Mouse (Mus musculus) ES-E14 (cell line): Measurements from ENCODE around the gene Adprhl1. TPM values are rescaled to one million over a fixed set of nuclear protein-coding genes. Genes with fewer than 3 reads are reported as not detected.
A peak's percentile ranks its signal among the peaks of the same experiment; 100 is the strongest.

ENCODE experiments used
- DNase-seq: peaks from one replicate; pipeline ENCODE4 v3.0.0-alpha.2; 2013; ENCODE audit warnings: low read depth, low spot score
- H3K27ac ChIP-seq: 2 replicates; pipeline ENCODE4 v1.5.1; 2012; ENCODE audit warnings: low read depth, mild to moderate bottlenecking, low read length, moderate library complexity, mixed read lengths; ENCODE audit not compliant: poor library complexity, insufficient read depth, severe bottlenecking
- H3K36me3 ChIP-seq: 2 replicates; pipeline ENCODE4 v1.6.1; 2012; ENCODE audit warnings: mild to moderate bottlenecking, low read length, moderate library complexity, mixed read lengths; ENCODE audit not compliant: control insufficient read depth, poor library complexity, insufficient read depth, severe bottlenecking
- H3K4me1 ChIP-seq, 2 experiments: fragments of 150-350 bp in 1 of 2; sonication (generic) in 1 of 2; 2 replicates each; pipeline ENCODE4 v1.6.1; 2012; ENCODE audit warnings: low read length in 2 of 2, mild to moderate bottlenecking in 1 of 2, mixed read lengths in 1 of 2; ENCODE audit not compliant: control insufficient read depth in 2 of 2, insufficient read depth in 2 of 2, poor library complexity in 1 of 2
- H3K4me3 ChIP-seq, 2 experiments: fragments of 150-350 bp in 1 of 2; sonication (generic) in 1 of 2; 2 replicates each; pipeline ENCODE4 v1.5.1; 2012; ENCODE audit warnings: low read length in 2 of 2, low read depth in 1 of 2, mild to moderate bottlenecking in 1 of 2, mixed read lengths in 1 of 2; ENCODE audit not compliant: insufficient read depth in 1 of 2, poor library complexity in 1 of 2, severe bottlenecking in 1 of 2
- H3K9ac ChIP-seq: 2 replicates; pipeline ENCODE4 v1.6.1; 2012; ENCODE audit warnings: low read depth, mild to moderate bottlenecking, low read length, mixed read lengths; ENCODE audit not compliant: poor library complexity, insufficient read depth, severe bottlenecking
- H3K9me3 ChIP-seq: fragments of 150-350 bp; sonication (generic); 2 replicates; pipeline ENCODE4 v1.6.1; 2012; ENCODE audit warnings: low read depth, mild to moderate bottlenecking, low read length; ENCODE audit not compliant: control insufficient read depth, insufficient read depth
- CHD2 ChIP-seq: IDR thresholded peaks from 2 replicates; pipeline ENCODE4 v1.6.1; 2014; ENCODE audit warnings: mild to moderate bottlenecking, low read depth, low read length, inconsistent platforms
- HCFC1 ChIP-seq: IDR thresholded peaks from 2 replicates; pipeline ENCODE4 v1.6.1; 2012; ENCODE audit warnings: low read length, inconsistent platforms, borderline replicate concordance; ENCODE audit not compliant: insufficient read depth
- MAFK ChIP-seq: IDR thresholded peaks from 2 replicates; pipeline ENCODE4 v1.6.1; 2014; ENCODE audit warnings: mild to moderate bottlenecking, low read depth, low read length, inconsistent platforms; ENCODE audit not compliant: insufficient read depth
- ZC3H11A ChIP-seq: IDR thresholded peaks from 2 replicates; pipeline ENCODE4 v1.6.1; 2012; ENCODE audit warnings: low read depth, mild to moderate bottlenecking, inconsistent platforms, low read length, borderline replicate concordance
- ZNF384 ChIP-seq: IDR thresholded peaks from 2 replicates; pipeline ENCODE4 v1.6.1; 2012; ENCODE audit warnings: low read depth, low read length, inconsistent platforms
- in situ Hi-C, 2 experiments: fragments of 600-800 bp; cut with MboI; formaldehyde crosslinking; loops; one replicate each; pipeline ENCODE4 v1.15.1; 2025; ENCODE audit warnings: low sequenced_read_pairs in 2 of 2, inconsistent platforms in 1 of 2; ENCODE audit not compliant: unreplicated experiment in 2 of 2
- total RNA-seq: library from RNA; depleted of rRNA; stranded (reverse); fragments of 300-350 nt; gene quantifications from 2 replicates; pipeline ENCODE4 v1.2.3, GENCODE M21; 2012

Adprhl1 gene
- total RNA-seq, 1 experiment = 0.31 TPM

DNA sequence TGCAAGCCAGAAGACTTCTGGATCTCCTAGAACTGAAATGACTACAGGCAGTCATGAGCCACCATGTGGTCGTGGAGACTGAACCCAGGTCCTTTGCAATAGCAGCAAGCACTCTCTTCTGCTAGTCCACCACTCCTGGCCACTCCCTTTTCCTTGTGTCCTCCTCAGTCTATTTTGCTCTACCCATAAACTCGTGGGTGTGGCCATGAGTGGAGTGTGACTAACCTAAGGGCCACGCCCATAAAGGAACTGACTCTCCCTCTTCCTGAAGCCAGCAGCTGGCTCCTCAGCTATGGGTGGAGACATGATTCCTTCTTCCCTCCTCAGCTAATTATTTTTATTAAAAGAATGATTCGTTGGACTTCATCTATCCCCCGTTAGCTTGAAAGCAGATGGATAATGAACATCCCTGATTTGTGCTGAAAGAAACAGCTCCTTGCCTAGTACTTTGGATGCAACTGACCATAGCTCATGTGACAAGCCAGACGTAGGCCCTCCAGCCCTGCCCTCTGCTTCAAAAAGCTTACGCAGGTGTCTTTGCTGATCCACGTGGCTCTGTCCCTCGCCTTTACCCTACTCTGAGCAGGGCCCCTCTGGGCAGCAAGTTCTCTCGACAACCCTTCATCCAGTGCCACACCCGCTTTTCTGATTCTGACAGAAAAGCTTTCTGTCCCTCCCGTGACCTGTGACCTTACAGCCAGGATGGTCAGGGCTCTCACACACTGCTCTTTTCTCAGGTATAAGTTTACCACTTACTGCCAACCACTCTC lies 49.4 kb downstream of the Adprhl1 start:
- in situ Hi-C loops = no loop called here

DNA sequence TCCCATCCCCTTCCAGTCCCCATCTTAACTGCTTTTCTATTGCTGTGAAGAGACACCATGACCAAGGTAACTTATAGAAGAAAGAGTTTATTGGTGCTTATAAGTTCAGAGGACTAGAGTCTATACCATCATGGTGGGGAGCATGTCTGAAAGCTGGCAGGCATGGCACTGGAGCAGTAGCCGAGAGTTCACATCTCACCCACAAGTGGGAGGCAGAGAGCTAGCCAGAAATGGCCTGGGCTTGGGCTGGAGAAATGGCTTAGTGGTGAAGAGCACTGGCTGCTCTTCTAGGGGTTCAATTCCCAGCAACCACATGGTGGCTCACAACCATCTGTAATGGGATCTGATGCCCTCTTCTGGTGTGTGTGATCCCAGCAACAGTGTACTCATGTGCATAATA lies 50.5 kb downstream of the Adprhl1 start:
- Histone ChIP-seq H3K9ac (no peak overlapping the region), H3K4me1 (peaks cover 23 to 28% of the 10 kb centered on the region in 2 experiments), H3K27ac (no peak overlapping the region), H3K9me3 (no peaks in the 10 kb centered on the region), H3K36me3 (peaks cover 2% of the 10 kb centered on the region; the same call in 1 of the 2 replicates), H3K4me3 (no peak overlapping the region)
- no peak for DNase-seq
- in situ Hi-C loops = no loop called here
- TF ChIP-seq CHD2 (no peak), HCFC1 (no peak), MAFK (no peak), ZC3H11A (no peak), ZNF384 (no peak)

More for the DNA sequence above, 49.4 kb downstream of the Adprhl1 start:
- no peak for DNase-seq
- Histone ChIP-seq H3K9ac (no peak overlapping the region), H3K4me3 (no peak overlapping the region), H3K27ac (no peak overlapping the region), H3K36me3 (no peaks in the 10 kb centered on the region), H3K9me3 (no peaks in the 10 kb centered on the region), H3K4me1 (peaks cover 29 to 30% of the 10 kb centered on the region in 2 experiments)
- no peak for TF ChIP-seq HCFC1
- no peak for TF ChIP-seq CHD2
- TF ChIP-seq ZNF384 = no peak

DNA sequence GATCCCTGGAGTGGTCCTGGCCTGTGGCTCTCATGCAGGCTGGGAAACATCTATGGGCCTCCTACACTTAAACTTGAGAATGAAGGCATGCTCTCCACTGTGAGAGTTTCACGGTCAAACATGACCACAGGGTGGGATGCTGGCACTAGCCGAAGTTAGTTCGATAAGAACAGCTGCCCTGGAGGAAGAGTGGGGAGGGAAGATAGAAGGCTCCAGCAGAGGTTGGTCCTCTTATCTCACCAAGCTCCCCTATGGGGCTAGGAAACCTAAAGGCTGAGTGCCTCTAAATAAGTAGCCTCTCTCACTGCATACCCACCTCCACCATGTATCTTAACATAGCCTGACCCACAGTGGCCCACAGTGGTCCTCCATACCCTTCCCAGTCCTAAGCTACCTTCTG lies 51.2 kb downstream of the Adprhl1 start:
- DNase-seq = no peak
- no peak for TF ChIP-seq HCFC1
- no peak for TF ChIP-seq MAFK
- no peak for TF ChIP-seq CHD2
- no peak for TF ChIP-seq ZNF384
- TF ChIP-seq ZC3H11A = no peak
- Histone ChIP-seq H3K9me3 (no peaks in the 10 kb centered on the region), H3K9ac (no peak overlapping the region), H3K27ac (no peak overlapping the region), H3K4me3 (no peak overlapping the region), H3K36me3 (peaks cover 5% of the 10 kb centered on the region; the same call in 1 of the 2 replicates), H3K4me1 (peaks cover 20 to 23% of the 10 kb centered on the region in 2 experiments)
- in situ Hi-C loops = no loop called here

DNA sequence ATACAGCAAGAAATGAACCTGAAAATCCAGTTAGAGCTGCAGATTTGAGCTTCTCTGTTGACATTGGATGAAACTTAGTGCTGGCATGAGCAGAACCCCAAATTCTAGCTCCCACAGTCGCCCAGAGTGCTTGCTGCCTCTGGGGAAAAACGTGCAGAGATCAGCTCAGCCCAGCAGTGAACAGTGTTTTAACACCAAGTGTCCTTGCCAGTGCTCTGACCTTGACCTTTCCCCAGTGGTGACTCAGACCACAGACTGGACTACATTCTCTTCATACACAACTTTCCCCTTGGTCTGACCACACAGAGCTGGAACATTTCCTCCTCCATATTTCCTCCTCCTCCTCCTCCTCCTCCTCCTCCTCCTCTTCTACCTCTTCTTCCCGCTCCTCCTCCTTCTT lies 51.9 kb downstream of the Adprhl1 start:
- H3K27ac ChIP-seq = no peak overlapping the region
- H3K9me3 ChIP-seq = no peaks in the 10 kb centered on the region
- peak overlapping the region in 1 of 2 experiments; percentile 97; a peak in 2 of 4 replicates for H3K4me3 ChIP-seq
- H3K9ac ChIP-seq = no peak overlapping the region
- in situ Hi-C loops = no loop called here
- H3K4me1 ChIP-seq = peaks cover 15 to 22% of the 10 kb centered on the region in 2 experiments; a peak in 3 of 4 replicates
- no peak for DNase-seq
- peaks cover 7% of the 10 kb centered on the region; the same call in 1 of the 2 replicates for H3K36me3 ChIP-seq
- TF ChIP-seq ZC3H11A = no peak
- no peak for TF ChIP-seq HCFC1
- TF ChIP-seq MAFK = no peak
- TF ChIP-seq ZNF384 = no peak
- TF ChIP-seq CHD2 = no peak
